Mouse (Mus musculus) small intestine, adult 2 months (tissue): ENCODE data around the gene Asic2. TPM values are rescaled to one million over a fixed set of nuclear protein-coding genes. Genes with fewer than 3 reads are reported as not detected.

ENCODE experiments used
- H3K27ac ChIP-seq: fragments of 200-500 bp; 2 replicates; pipeline ENCODE4 v1.5.1; 2012; ENCODE audit warnings: low read depth, low read length, control low read depth, inconsistent platforms; ENCODE audit not compliant: insufficient read depth
- H3K27me3 ChIP-seq: fragments of 200-500 bp; 2 replicates; pipeline ENCODE4 v1.6.1; 2012; ENCODE audit warnings: mild to moderate bottlenecking, moderate library complexity, low read length, inconsistent platforms; ENCODE audit not compliant: control insufficient read depth, insufficient read depth
- H3K36me3 ChIP-seq: fragments of 200-500 bp; 2 replicates; pipeline ENCODE4 v1.6.1; 2012; ENCODE audit warnings: mild to moderate bottlenecking, low read length, control low read depth, inconsistent platforms; ENCODE audit not compliant: control insufficient read depth, insufficient read depth
- H3K4me1 ChIP-seq: fragments of 200-500 bp; 2 replicates; pipeline ENCODE4 v1.6.1; 2012; ENCODE audit warnings: low read length, inconsistent platforms, mixed read lengths; ENCODE audit not compliant: control insufficient read depth, insufficient read depth, insufficient read length
- H3K4me3 ChIP-seq: fragments of 200-500 bp; 2 replicates; pipeline ENCODE4 v1.5.1; 2012; ENCODE audit warnings: low read depth, mild to moderate bottlenecking, control low read depth, inconsistent platforms, low read length, moderate library complexity
- CTCF ChIP-seq: fragments of 200-500 bp; IDR thresholded peaks from 2 replicates; pipeline ENCODE4 v1.5.1; 2012; ENCODE audit warnings: low read depth, mild to moderate bottlenecking, control low read depth, inconsistent platforms, low read length, moderate library complexity, mixed read lengths; ENCODE audit not compliant: insufficient replicate concordance, insufficient read length; ENCODE audit errors: extremely low read depth
- POLR2A ChIP-seq: fragments of 200-500 bp; IDR thresholded peaks from 2 replicates; pipeline ENCODE4 v1.6.1; 2012; ENCODE audit warnings: low read depth, mild to moderate bottlenecking, control low read depth, inconsistent platforms, low read length, moderate library complexity
- WGBS: fragments of 180-500 bp; shearing (Covaris S2); methylation state at CpG from one replicate; pipeline ENCODE4 v1.1.7; 2018; 5-methylcytosine and 5-hydroxymethylcytosine counted together
- polyA plus RNA-seq: library from polyadenylated mRNA; depleted of rRNA; stranded (reverse); fragments of >200 nt; gene quantifications from 2 replicates; pipeline ENCODE4 v1.2.3, GENCODE M21; 2012

Gene Asic2
- polyA plus RNA-seq, 1 experiment = 1.4 TPM

DNA sequence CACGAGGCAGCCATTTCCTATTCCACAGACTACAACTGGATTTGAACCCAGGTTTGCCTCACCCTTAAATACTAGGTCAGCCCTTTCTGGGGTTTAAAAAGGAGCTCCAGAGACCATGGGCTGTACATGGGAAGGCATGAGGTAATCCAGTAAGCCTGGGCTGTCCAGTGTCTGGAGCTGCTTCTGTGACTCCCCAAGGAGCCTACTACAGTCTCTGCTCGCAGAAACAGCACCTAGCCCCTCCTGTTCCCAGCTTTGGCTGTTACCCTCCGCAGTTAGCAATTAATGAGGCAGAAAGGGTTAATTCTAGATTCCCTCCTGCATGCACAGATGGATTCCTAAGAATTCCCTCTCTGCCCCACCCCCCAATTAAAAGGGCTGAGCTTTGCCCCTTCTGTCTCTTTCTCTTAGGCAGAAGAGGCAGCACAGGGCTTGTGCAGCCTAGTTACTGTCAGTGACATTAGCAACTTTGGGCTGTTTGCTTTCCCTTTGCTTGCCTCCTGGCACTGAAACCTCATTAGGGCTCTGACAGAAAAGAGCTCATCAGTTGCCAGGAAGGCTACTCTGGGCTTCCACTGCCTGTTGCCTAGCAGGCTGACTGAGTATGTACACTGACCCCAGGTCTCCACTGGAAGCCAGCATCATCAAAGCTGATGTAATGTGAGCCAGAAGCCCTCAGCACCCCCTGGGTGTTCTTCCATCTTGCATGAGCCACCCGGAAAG lies 107.8 kb downstream of the Asic2 start, which contains the start of gene 5530401A14Rik:
Gene 5530401A14Rik (plus strand): TSS at position 424 of the 723 bp plus-strand sequence.
- Histone ChIP-seq H3K4me1 (no peaks in the 10 kb centered on the region), H3K4me3 (no peak within 1 kb of the TSS), H3K27ac (no peak within 1 kb of the TSS), H3K27me3 (no peaks in the 10 kb centered on the region), H3K36me3 (no peaks in the 10 kb centered on the region)
- TF ChIP-seq POLR2A (no peak), CTCF (no peak)
- WGBS = 44% methylated on average over 4 of the region's 4 CpGs

DNA sequence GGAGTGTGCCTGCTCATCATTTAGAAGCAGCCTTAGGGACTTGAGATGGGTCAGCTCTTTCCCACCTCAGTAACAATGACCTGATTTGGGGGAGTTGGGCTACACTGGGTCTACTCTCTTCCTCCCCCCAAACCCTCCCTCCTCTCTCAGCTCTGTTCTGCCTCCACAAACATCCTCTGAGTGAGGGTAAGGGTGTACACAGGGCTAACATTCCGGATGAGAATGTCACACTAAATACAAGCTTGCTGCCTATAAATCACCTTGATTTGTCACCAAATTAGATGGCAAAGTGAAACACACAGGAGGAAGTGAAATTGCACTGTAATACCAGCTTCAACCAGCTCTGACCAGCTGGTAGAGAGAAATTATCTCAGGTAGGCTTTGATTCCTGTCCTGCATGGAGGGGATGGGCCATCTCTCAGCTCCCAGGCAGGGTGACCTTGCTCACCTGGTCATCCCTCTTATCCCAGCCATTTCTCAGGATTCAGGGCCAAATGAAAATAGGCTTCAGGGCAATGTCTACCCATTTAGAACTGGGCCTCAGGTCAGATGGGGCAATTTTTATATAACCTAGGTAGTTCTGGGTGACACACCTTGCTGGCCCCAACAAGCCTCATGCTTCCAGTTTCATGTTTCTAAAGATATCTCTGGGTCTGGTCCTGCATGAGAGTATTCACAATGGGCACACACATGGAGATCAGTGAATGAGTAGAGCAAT lies 120.3 kb downstream of the Asic2 start:
- Histone ChIP-seq H3K4me1 (no peaks in the 10 kb centered on the region), H3K27ac (no peak overlapping the region), H3K4me3 (no peak overlapping the region), H3K36me3 (no peaks in the 10 kb centered on the region), H3K27me3 (no peaks in the 10 kb centered on the region)
- 21% methylated on average over 1 of the region's 1 CpGs for WGBS
- TF ChIP-seq POLR2A (no peak), CTCF (no peak)

DNA sequence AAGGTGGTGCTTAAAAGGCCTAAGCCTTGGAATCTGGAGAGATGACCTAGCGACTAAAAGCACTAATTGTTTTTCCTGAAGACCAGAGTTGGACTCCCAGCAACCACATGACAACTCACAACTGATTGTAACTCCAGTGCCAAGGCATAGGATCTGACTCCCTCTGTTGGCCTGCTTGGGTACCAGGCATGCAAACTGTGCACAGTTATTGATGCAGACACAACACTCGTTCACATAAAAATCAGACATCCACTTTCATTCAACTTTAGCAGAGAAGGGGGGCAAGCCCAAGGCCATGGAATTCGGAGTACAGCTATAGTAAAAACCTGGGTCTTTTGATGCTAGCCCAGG lies 122.6 kb downstream of the Asic2 start:
- H3K27ac ChIP-seq = no peak overlapping the region
- no peak overlapping the region for H3K4me3 ChIP-seq
- WGBS = 66% methylated on average over 3 of the region's 3 CpGs
- no peaks in the 10 kb centered on the region for H3K4me1 ChIP-seq
- no peak for TF ChIP-seq POLR2A
- no peak for TF ChIP-seq CTCF
- no peaks in the 10 kb centered on the region for H3K36me3 ChIP-seq
- H3K27me3 ChIP-seq = no peaks in the 10 kb centered on the region

DNA sequence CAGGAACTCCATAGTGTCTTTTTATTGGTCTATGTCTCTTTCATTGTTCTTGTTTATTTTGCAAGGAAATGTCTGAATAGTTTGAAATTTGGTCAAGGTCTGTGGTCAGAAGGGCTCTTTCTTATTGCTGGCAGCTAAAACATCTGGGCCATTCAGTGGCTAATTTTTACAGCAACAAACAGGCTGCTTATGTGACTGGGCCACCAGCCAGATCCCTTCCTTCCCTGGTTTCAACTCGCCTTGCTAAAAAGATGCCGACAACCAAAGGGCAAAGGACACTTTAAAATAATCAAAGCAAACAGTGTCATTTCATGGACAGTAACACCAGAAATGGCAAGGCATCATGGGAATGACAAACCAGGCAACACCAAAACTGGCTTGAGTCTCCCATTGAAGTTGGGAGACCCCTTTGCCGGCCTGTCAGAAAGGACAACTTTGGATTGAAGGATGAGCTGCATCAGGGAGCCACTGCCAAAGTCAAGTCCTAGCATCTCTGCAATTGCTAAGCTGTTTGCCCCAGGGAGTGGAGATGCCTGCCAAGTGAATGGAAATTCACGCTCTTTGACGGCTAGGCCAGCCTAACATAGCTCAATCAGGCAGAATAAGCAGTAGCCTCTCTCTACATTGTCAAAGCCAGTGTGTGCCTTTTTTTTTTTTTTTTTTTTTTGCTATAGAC lies 123.1 kb downstream of the Asic2 start:
- H3K4me1 ChIP-seq = no peaks in the 10 kb centered on the region
- no peak for TF ChIP-seq CTCF
- no peak for TF ChIP-seq POLR2A
- WGBS = 64% methylated on average over 5 of the region's 5 CpGs

DNA sequence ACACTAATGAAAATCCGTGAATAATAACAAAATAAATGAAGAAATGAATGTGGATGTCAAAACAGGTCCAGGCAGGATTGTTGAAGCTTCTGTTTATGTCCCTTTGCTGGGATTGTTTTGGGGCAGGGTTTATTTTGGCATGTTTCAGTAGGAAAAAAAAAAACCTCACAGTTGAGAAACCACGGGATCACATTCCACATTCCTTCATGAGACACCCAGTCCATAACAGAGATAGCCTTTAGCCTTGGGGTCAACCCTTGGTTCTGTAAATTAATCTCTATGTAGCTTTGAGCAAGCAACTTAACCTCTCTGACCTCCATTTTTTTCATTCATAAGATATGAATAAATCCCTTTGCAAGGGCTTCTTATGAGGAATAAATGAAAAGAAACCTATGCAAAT lies 127.3 kb downstream of the Asic2 start:
- no peak overlapping the region for H3K27ac ChIP-seq
- H3K4me3 ChIP-seq = no peak overlapping the region
- H3K36me3 ChIP-seq = no peaks in the 10 kb centered on the region
- no peaks in the 10 kb centered on the region for H3K4me1 ChIP-seq
- 27% methylated on average over 2 of the region's 2 CpGs for WGBS
- TF ChIP-seq POLR2A (no peak), CTCF (no peak)
- no peaks in the 10 kb centered on the region for H3K27me3 ChIP-seq

More for the DNA sequence above, 123.1 kb downstream of the Asic2 start:
- Histone ChIP-seq H3K4me3 (no peak overlapping the region), H3K36me3 (no peaks in the 10 kb centered on the region), H3K27me3 (no peaks in the 10 kb centered on the region), H3K27ac (no peak overlapping the region)

DNA sequence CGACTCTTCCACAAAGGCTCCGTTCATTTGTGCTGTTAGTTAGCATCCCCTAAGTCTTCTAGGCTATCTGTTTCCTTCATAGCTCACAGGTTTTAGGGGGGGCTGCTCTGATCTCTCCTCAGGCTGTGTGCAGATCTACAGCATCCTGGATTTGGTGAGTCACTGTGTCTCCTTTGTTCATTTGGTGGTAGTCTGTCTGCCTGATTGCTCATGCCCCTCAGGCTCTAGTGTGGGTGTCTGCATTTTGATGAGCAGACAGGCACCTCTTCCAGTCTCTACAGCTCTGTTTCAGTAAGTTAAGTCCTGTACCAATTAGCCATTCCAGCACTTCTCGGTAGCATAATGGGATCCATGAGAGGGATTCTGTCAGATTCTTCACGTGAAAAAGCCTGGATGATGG lies 129.8 kb downstream of the Asic2 start:
- Histone ChIP-seq H3K4me1 (no peaks in the 10 kb centered on the region), H3K36me3 (no peaks in the 10 kb centered on the region), H3K27me3 (no peaks in the 10 kb centered on the region), H3K27ac (no peak overlapping the region), H3K4me3 (no peak overlapping the region)
- TF ChIP-seq POLR2A (no peak), CTCF (no peak)
- WGBS = 82% methylated on average over 4 of the region's 4 CpGs

DNA sequence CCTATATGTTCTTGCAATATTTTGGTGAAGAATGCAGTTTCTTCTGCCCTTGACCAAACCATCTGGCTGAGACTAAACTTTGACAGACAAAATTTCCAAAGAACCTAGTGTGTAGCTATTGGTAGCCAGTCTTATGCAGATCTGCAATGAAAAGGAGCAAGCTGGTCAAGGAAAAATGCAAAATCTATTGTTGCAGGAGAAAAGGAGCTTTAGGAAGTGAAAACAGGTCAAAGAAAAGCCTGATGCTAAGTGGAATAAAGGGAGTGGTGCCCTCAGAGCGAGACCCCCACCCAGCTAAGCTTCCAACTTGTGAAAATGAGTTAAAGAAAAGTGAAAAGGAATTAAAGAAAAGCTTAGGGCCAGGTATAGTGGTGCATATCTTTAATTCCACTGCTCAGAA lies 135.9 kb downstream of the Asic2 start:
- Histone ChIP-seq H3K36me3 (no peaks in the 10 kb centered on the region), H3K4me1 (no peaks in the 10 kb centered on the region), H3K27ac (no peak overlapping the region), H3K4me3 (no peak overlapping the region), H3K27me3 (no peaks in the 10 kb centered on the region)
- TF ChIP-seq CTCF (no peak), POLR2A (no peak)
- 38% methylated on average over 1 of the region's 1 CpGs for WGBS
